Mouse (Mus musculus) midbrain, embryonic 11.5 days (tissue): ENCODE measurements around the gene Gm26897. TPM values are rescaled to one million over a fixed set of nuclear protein-coding genes. Genes with fewer than 3 reads are reported as not detected.

Experiments
- ATAC-seq: fragments of 200-750 bp; cut with Nextera tagmentation; 2 replicates; pipeline ENCODE4 v1.8.0; 2017; ENCODE audit warnings: moderate TSS enrichment, moderate library complexity; ENCODE audit not compliant: low FRiP score
- DNase-seq: peaks from one replicate; pipeline ENCODE4 v3.0.0; 2015; ENCODE audit warnings: low spot score; ENCODE audit errors: missing footprints
- H3K27ac ChIP-seq: fragments of 300-500 bp; sonication (generic); 2 replicates; pipeline ENCODE4 v1.5.1; 2014; ENCODE audit warnings: low read depth, low read length
- H3K27me3 ChIP-seq: fragments of 300-500 bp; sonication (generic); 2 replicates; pipeline ENCODE4 v1.6.1; 2014; ENCODE audit warnings: mild to moderate bottlenecking, low read length, moderate library complexity, mixed read lengths; ENCODE audit not compliant: control insufficient read depth, insufficient read depth
- H3K36me3 ChIP-seq: fragments of 300-500 bp; sonication (generic); 2 replicates; pipeline ENCODE4 v1.6.1; 2014; ENCODE audit warnings: mild to moderate bottlenecking, low read length, moderate library complexity, mixed read lengths; ENCODE audit not compliant: control insufficient read depth, insufficient read depth
- H3K4me1 ChIP-seq: fragments of 300-500 bp; sonication (generic); 2 replicates; pipeline ENCODE4 v1.6.1; 2014; ENCODE audit warnings: low read length; ENCODE audit not compliant: control insufficient read depth, insufficient read depth
- H3K4me2 ChIP-seq: fragments of 300-500 bp; sonication (generic); 2 replicates; pipeline ENCODE4 v1.6.1; 2014; ENCODE audit warnings: mild to moderate bottlenecking, moderate library complexity
- H3K4me3 ChIP-seq: fragments of 300-500 bp; sonication (generic); 2 replicates; pipeline ENCODE4 v1.5.1; 2014; ENCODE audit warnings: low read depth, low read length
- H3K9ac ChIP-seq: fragments of 300-500 bp; sonication (generic); 2 replicates; pipeline ENCODE4 v1.6.1; 2014; ENCODE audit warnings: low read length
- H3K9me3 ChIP-seq: fragments of 300-500 bp; sonication (generic); 2 replicates; pipeline ENCODE4 v1.6.1; 2016; ENCODE audit warnings: low read length; ENCODE audit not compliant: control insufficient read depth
- WGBS: fragments of 180-500 bp; shearing (Covaris S2); extraction: QIAGEN DNeasy Blood & Tissue Kit; methylation state at CpG from one replicate; pipeline ENCODE4 v1.1.7; 2014; 5-methylcytosine and 5-hydroxymethylcytosine counted together
- polyA plus RNA-seq: library from polyadenylated mRNA; unstranded; fragments of >200 nt; fragmentation: Nextera tagmentation; extraction: Ambion mirVana; gene quantifications from 2 replicates; pipeline ENCODE4 v1.2.1, GENCODE M21; 2014

The Gm26897 gene
- polyA plus RNA-seq, 1 experiment from 2014 or later: not detected

DNA sequence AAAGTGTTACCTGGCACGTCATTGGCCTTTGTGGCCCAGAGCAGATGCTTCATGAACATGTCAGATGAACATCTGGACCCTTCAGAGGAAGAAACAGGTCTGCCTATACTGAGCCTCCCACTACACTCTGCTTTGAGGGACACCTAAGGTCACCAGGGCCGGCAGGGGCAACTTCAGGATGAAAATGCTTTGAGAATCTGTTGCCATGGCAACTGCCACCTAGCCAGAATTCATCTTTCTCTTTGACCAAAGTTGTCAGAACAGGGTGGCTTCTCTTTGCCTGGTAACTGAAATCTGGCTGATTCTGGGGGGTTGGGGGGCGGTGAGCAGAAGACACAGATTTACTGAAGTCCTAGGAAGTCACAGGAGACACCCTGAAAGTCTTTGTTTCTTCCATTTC, 14.7 kb upstream of the Gm26897 start:
- DNase-seq (peak; percentile 82), ATAC-seq (no peak)
- H3K27ac ChIP-seq: no peak overlapping the region
- no peaks in the 10 kb centered on the region for H3K36me3 ChIP-seq
- no peaks in the 10 kb centered on the region for H3K9me3 ChIP-seq
- peaks cover 2% of the 10 kb centered on the region; the same call in 1 of the 2 replicates for H3K4me1 ChIP-seq
- H3K9ac ChIP-seq: no peak overlapping the region
- 51% methylated on average over 3 of the region's 3 CpGs for WGBS
- H3K4me2 ChIP-seq: no peak overlapping the region
- H3K27me3 ChIP-seq: no peaks in the 10 kb centered on the region; the same call in 1 of the 2 replicates
- no peak overlapping the region for H3K4me3 ChIP-seq

DNA sequence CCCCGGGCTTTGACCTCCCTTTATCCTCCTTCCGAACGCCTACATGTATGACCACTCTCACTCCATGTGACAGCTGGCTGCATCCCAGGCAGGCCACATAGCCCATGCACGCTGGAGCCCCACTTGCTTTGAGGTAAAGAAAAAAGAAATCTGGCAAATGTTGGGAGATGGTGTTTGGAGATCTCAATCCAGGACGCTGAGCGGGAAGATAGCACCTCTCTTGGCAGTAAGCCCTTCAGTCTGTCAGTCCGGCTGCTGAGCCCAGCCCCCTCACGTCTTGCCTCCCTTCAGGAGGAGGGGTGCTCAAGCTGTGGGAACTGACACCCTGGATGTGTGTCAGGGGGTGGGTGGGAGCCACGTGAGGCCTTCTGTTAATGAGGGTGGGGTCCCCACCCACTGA, 13.0 kb upstream of the Gm26897 start:
- Histone ChIP-seq H3K4me1 (peaks cover 16% of the 10 kb centered on the region), H3K27ac (no peak overlapping the region), H3K9me3 (no peaks in the 10 kb centered on the region), H3K4me3 (no peak overlapping the region), H3K36me3 (no peaks in the 10 kb centered on the region), H3K4me2 (no peak overlapping the region), H3K9ac (no peak overlapping the region), H3K27me3 (no peaks in the 10 kb centered on the region; the same call in 1 of the 2 replicates)
- ATAC-seq (no peak), DNase-seq (no peak)
- WGBS: 76% methylated on average over 8 of the region's 9 CpGs

DNA sequence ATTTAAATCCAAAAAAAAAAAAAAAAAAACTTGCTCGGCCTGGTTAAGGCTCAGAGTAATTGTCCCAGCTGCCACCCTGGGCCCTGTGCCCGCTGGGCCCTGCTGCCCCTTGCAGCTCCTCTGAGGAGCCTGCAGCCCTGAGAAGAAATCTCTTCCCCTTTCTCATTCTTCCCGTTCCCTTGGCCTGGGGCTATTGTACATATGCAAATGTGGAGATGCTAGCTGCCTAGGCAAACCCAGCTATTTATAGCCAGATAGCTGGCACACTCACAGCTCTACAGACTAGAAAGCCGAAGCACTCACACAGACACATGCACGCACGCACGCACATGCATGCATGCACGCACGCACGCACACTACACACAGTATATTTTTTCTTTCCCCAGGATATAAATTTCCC, 9.0 kb upstream of the Gm26897 start:
- no peak overlapping the region for H3K4me2 ChIP-seq
- peaks cover 2% of the 10 kb centered on the region; the same call in 1 of the 2 replicates for H3K27me3 ChIP-seq
- 55% methylated on average over 10 of the region's 10 CpGs for WGBS
- peak overlapping the region; percentile 44 for H3K27ac ChIP-seq
- DNase-seq (no peak), ATAC-seq (peak; percentile 80)
- H3K9me3 ChIP-seq: no peaks in the 10 kb centered on the region
- peaks cover 14% of the 10 kb centered on the region for H3K4me1 ChIP-seq
- H3K36me3 ChIP-seq: no peaks in the 10 kb centered on the region
- H3K9ac ChIP-seq: no peak overlapping the region
- no peak overlapping the region for H3K4me3 ChIP-seq

DNA sequence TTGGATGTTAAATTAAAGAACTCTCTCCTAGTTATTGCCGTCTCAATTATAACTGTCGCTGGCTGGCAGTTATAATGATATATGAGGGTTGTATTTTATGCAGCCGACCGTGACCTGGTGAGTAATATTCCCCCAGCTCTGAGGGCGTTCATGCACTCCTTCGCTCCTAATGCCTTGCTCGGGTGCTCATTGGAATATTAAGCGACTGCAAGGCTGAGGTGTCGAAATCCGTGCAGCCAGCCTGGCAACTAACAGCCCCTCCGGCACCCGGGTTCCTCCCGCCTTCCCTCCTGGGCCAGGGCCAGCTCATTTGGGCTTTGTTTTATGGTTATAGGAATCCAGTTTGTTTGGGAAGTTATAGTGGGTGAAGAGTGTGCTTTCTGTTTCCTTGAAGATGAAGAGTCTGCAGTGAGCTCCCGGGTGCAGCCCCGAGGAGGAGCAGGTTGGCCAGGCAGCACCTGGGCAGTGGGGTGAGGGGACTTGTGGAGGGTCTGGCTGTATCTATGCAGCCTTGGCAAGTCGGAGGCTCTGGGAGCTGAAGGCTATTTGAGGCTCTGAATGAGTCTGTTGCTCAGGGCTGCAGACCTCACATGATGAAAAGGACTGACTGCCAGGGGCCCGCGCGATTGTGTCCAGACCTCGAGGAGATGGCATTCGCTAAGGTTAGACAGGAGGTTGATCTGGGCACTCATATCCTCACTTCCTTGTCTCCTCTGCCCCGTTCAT, 8.4 kb upstream of the Gm26897 start:
- no peak for DNase-seq
- peaks cover 2% of the 10 kb centered on the region; the same call in 1 of the 2 replicates for H3K27me3 ChIP-seq
- H3K4me3 ChIP-seq: no peak overlapping the region
- H3K9ac ChIP-seq: no peak overlapping the region
- no peak overlapping the region; the same call in 1 of the 2 replicates for H3K27ac ChIP-seq
- H3K36me3 ChIP-seq: no peaks in the 10 kb centered on the region
- peaks cover 14% of the 10 kb centered on the region for H3K4me1 ChIP-seq
- WGBS: 58% methylated on average over 22 of the region's 22 CpGs
- 0 out of 2 replicates have a peak, but pooled peaks have one; percentile 28 for ATAC-seq
- no peak overlapping the region for H3K4me2 ChIP-seq
- no peaks in the 10 kb centered on the region for H3K9me3 ChIP-seq

DNA sequence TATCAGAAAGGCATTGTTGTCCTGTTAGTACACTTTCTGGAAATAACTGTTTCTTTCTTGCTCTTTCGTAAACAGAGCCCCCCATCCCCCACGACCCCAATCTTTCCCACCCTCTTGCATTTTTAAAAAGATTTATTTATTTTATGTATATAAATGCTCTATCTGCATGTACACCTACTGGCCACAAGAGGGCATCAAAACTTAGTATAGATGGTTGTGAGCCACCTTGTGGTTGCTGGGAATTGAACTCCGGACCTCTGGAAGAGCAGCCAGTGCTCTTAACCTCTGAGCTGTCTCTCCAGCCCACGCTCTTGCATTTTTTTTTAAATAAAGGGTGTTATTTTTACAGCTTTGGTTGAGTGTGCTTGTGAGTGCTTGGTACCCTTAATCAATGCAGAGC, 5.3 kb upstream of the Gm26897 start:
- H3K9ac ChIP-seq: no peak overlapping the region
- peaks cover 24% of the 10 kb centered on the region for H3K4me1 ChIP-seq
- no peak overlapping the region for H3K27ac ChIP-seq
- WGBS: 86% methylated on average over 4 of the region's 4 CpGs
- DNase-seq (no peak), ATAC-seq (no peak)
- H3K9me3 ChIP-seq: no peaks in the 10 kb centered on the region
- H3K4me3 ChIP-seq: no peak overlapping the region
- H3K4me2 ChIP-seq: no peak overlapping the region
- no peaks in the 10 kb centered on the region for H3K36me3 ChIP-seq
- H3K27me3 ChIP-seq: peaks cover 5% of the 10 kb centered on the region; the same call in 1 of the 2 replicates

DNA sequence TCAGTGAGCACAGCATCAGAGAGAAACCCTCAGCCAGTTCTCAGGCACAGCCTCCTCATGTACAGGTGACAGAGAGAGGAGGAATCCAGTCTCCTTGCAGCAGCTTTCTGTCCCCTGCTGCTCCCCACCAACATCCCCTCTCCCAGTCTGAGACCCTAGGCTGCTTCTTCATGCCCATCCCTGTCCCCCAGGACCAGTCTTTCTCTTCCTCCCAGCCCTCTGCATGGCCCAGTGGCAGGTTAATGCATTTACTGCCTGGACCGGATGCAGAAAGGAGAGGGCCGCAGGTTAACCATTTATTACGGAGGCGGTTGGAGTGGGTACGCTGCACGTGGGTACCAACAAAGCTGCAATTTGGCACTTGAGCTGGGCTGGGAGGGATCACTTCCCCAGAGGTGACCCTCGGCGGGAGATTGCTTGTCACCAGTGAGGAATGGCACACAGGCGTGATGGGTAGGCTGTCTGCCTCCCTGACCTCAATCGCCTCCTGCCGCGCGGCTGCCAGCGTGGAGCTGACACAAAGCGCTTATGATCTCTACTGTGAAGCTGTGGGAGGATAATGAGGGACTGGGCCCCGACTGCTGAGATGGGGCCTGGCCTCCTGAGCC, 3.1 kb upstream of the Gm26897 start:
- H3K9ac ChIP-seq: no peak overlapping the region; the same call in 1 of the 2 replicates
- no peaks in the 10 kb centered on the region; the same call in 1 of the 2 replicates for H3K9me3 ChIP-seq
- no peak overlapping the region for H3K4me2 ChIP-seq
- H3K27ac ChIP-seq: 0 out of 2 replicates have a peak overlapping the region, but pooled peaks have one; percentile 7
- peaks cover 10% of the 10 kb centered on the region for H3K4me1 ChIP-seq
- H3K27me3 ChIP-seq: peaks cover 7% of the 10 kb centered on the region; the same call in 1 of the 2 replicates
- H3K36me3 ChIP-seq: no peaks in the 10 kb centered on the region
- no peak overlapping the region for H3K4me3 ChIP-seq
- WGBS: 34% methylated on average over 16 of the region's 16 CpGs
- ATAC-seq (peak; percentile 19; the same call in 1 of the 2 replicates), DNase-seq (peak; percentile 90)

DNA sequence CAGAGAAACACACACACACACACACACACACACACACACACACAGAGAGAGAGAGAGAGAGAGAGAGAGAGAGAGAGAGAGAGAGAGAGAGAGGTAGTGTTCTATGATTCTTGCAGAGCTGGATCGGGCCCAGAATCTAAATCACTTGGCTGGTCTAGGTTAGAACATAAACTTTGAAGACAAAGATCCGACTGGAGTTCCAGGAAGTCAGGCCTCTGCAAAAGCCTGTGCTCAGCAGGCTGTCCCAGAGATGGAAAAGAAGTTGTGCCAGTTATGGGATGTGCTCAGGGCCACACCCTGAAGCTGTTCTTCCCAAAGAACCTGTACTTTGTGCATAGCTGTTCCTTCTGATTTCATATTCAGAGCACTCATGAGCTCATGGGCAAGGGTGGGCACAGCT, 1.5 kb upstream of the Gm26897 start:
- no peaks in the 10 kb centered on the region; the same call in 1 of the 2 replicates for H3K9me3 ChIP-seq
- no peak for ATAC-seq
- WGBS: 82% methylated on average over 2 of the region's 2 CpGs

DNA sequence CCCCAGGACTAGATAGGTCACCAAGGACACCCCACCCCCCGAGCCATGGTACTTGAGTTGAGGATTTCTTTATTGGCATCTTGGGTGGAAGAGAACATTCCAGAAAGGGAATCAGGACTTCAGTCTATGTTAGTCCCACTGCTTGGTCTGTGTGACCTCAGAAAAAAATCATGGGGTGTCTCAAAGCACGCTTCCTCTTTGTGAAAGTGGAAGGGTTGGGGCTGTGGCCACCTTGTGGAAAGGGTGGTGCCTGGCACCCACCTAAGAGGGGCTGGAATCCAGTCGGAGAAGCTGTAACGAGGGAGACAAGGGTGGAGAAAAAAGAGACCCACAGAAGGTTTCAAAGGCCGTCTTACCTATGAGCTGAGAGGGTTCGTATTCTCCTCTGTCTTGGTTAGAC, 5.8 kb downstream of the Gm26897 start:
- no peak for ATAC-seq
- H3K4me3 ChIP-seq: no peak overlapping the region
- 72% methylated on average over 6 of the region's 6 CpGs for WGBS
- no peak for DNase-seq
- H3K4me1 ChIP-seq: peaks cover 23% of the 10 kb centered on the region
- H3K27me3 ChIP-seq: peaks cover 25% of the 10 kb centered on the region
- no peak overlapping the region for H3K9ac ChIP-seq
- no peaks in the 10 kb centered on the region for H3K36me3 ChIP-seq
- no peak overlapping the region for H3K27ac ChIP-seq
- H3K4me2 ChIP-seq: no peak overlapping the region
- H3K9me3 ChIP-seq: no peaks in the 10 kb centered on the region; the same call in 1 of the 2 replicates

More for the DNA sequence above, 1.5 kb upstream of the Gm26897 start:
- Histone ChIP-seq H3K27ac (no peak overlapping the region), H3K27me3 (peaks cover 5% of the 10 kb centered on the region; the same call in 1 of the 2 replicates), H3K36me3 (no peaks in the 10 kb centered on the region), H3K4me3 (no peak overlapping the region), H3K4me1 (peaks cover 10% of the 10 kb centered on the region), H3K4me2 (no peak overlapping the region), H3K9ac (no peak overlapping the region)
- no peak for DNase-seq
